Mouse (Mus musculus) cerebellum, adult 9-10 months (tissue): ENCODE data around the gene Arhgap24.
"Not testable (repeated sequence)": the region's sequence is repeated elsewhere in the genome, so short reads cannot be mapped to it uniquely, and the experiment has no call there.

Experiments used
- DNase-seq: peaks from one replicate; pipeline ENCODE4 v3.0.0; 2022

Gene Arhgap24

GRCm38 (mm10) chr5:102817641-102818040, 336.4 kb downstream of the Arhgap24 start:
- DNase-seq = no peak

- no peak for DNase-seq
Observed at GRCm38 (mm10) chr5:102825538-102825937, 344.3 kb downstream of the Arhgap24 start.

- DNase-seq = no peak
Observed at GRCm38 (mm10) chr5:102839071-102839470, 357.9 kb downstream of the Arhgap24 start.

- no peak for DNase-seq
Observed at GRCm38 (mm10) chr5:102843934-102844709, 362.9 kb downstream of the Arhgap24 start.

- DNase-seq = peak; percentile 21
Observed at GRCm38 (mm10) chr5:102844731-102845598, 363.8 kb downstream of the Arhgap24 start.

GRCm38 (mm10) chr5:102845800-102846199, 364.6 kb downstream of the Arhgap24 start:
- no peak for DNase-seq

GRCm38 (mm10) chr5:102847859-102848258, 366.7 kb downstream of the Arhgap24 start:
- DNase-seq = no peak

- DNase-seq = no peak
Observed at GRCm38 (mm10) chr5:102851761-102852160, 370.6 kb downstream of the Arhgap24 start.

- no peak for DNase-seq
Observed at GRCm38 (mm10) chr5:102853750-102854149, 372.6 kb downstream of the Arhgap24 start.

GRCm38 (mm10) chr5:102855805-102856204, 374.6 kb downstream of the Arhgap24 start:
- DNase-seq = no peak

GRCm38 (mm10) chr5:102858047-102858446, 376.9 kb downstream of the Arhgap24 start:
- DNase-seq = no peak

GRCm38 (mm10) chr5:102859749-102860148, 378.6 kb downstream of the Arhgap24 start:
- DNase-seq = no peak

- no peak for DNase-seq
Observed at GRCm38 (mm10) chr5:102868196-102868595, 387.0 kb downstream of the Arhgap24 start.

GRCm38 (mm10) chr5:102872996-102873395, 391.8 kb downstream of the Arhgap24 start:
- not testable (repeated sequence) for DNase-seq

- DNase-seq = peak; percentile 73
Observed at GRCm38 (mm10) chr5:102874605-102875298, 393.6 kb downstream of the Arhgap24 start.

GRCm38 (mm10) chr5:102875628-102876027, 394.4 kb downstream of the Arhgap24 start:
- DNase-seq = no peak

- DNase-seq = no peak
Observed at GRCm38 (mm10) chr5:102888482-102889162, 407.4 kb downstream of the Arhgap24 start.

- DNase-seq = no peak
Observed at GRCm38 (mm10) chr5:102889163-102889488, 407.9 kb downstream of the Arhgap24 start.

GRCm38 (mm10) chr5:102892226-102892625, 411.0 kb downstream of the Arhgap24 start:
- DNase-seq = no peak

- DNase-seq = no peak
Observed at GRCm38 (mm10) chr5:102898301-102898700, 417.1 kb downstream of the Arhgap24 start.

- DNase-seq = no peak
Observed at GRCm38 (mm10) chr5:102899680-102900215, 418.6 kb downstream of the Arhgap24 start.

- DNase-seq = no peak
Observed at GRCm38 (mm10) chr5:102901176-102901575, 420.0 kb downstream of the Arhgap24 start.
